Mouse (Mus musculus) embryonic facial prominence, embryonic 13.5 days (tissue): Measurements from ENCODE around the gene Defa26. TPM values are rescaled to one million over a fixed set of nuclear protein-coding genes. Genes with fewer than 3 reads are reported as not detected.
"Not testable (repeated sequence)": the region's sequence is repeated elsewhere in the genome, so short reads cannot be mapped to it uniquely, and the experiment has no call there.

Experiments used
- ATAC-seq: fragments of 200-750 bp; cut with Nextera tagmentation; 2 replicates; pipeline ENCODE4 v1.8.0; 2017; ENCODE audit warnings: low read depth; ENCODE audit not compliant: insufficient number of reproducible peaks, insufficient read depth, low FRiP score, low TSS enrichment
- H3K27ac ChIP-seq: fragments of 300-500 bp; sonication (generic); 2 replicates; pipeline ENCODE4 v1.5.1; 2015; ENCODE audit warnings: moderate library complexity, mild to moderate bottlenecking, inconsistent platforms
- H3K27me3 ChIP-seq: fragments of 300-500 bp; sonication (generic); 2 replicates; pipeline ENCODE4 v1.6.1; 2015; ENCODE audit warnings: mild to moderate bottlenecking, inconsistent platforms
- H3K36me3 ChIP-seq: fragments of 300-500 bp; sonication (generic); 2 replicates; pipeline ENCODE4 v1.6.1; 2015; ENCODE audit warnings: mild to moderate bottlenecking, inconsistent platforms
- H3K4me1 ChIP-seq: fragments of 300-500 bp; sonication (generic); 2 replicates; pipeline ENCODE4 v1.6.1; 2015; ENCODE audit warnings: inconsistent platforms
- H3K4me2 ChIP-seq: fragments of 300-500 bp; sonication (generic); 2 replicates; pipeline ENCODE4 v1.6.1; 2015; ENCODE audit warnings: moderate library complexity, mild to moderate bottlenecking, inconsistent platforms
- H3K4me3 ChIP-seq: fragments of 300-500 bp; sonication (generic); 2 replicates; pipeline ENCODE4 v1.5.1; 2015; ENCODE audit warnings: mild to moderate bottlenecking, inconsistent platforms
- H3K9ac ChIP-seq: fragments of 300-500 bp; sonication (generic); 2 replicates; pipeline ENCODE4 v1.6.1; 2015; ENCODE audit warnings: mild to moderate bottlenecking, inconsistent platforms
- H3K9me3 ChIP-seq: fragments of 300-500 bp; sonication (generic); 2 replicates; pipeline ENCODE4 v1.6.1; 2016; ENCODE audit warnings: inconsistent platforms
- WGBS: fragments of 180-500 bp; shearing (Covaris S2); methylation state at CpG from one replicate; pipeline ENCODE4 v1.1.7; 2015; ENCODE audit warnings: mixed read lengths; 5-methylcytosine and 5-hydroxymethylcytosine counted together
- polyA plus RNA-seq: library from polyadenylated mRNA; unstranded; fragments of >200 nt; fragmentation: Nextera tagmentation; extraction: Ambion mirVana; gene quantifications from 2 replicates; pipeline ENCODE4 v1.2.1, GENCODE M21; 2015

Gene Defa26
- polyA plus RNA-seq: not detected in 2 replicates

GRCm38 (mm10) chr8:21617883-21618282, at the start of gene Defa26:
Defa26 (plus strand) TSS chr8:21618183.
- WGBS: no CpG with 5 or more reads among the region's 1 CpGs
- not testable (repeated sequence) for H3K9me3 ChIP-seq, H3K4me2 ChIP-seq, H3K36me3 ChIP-seq, H3K9ac ChIP-seq, H3K4me3 ChIP-seq, ATAC-seq, H3K4me1 ChIP-seq, H3K27ac ChIP-seq, H3K27me3 ChIP-seq

DNA sequence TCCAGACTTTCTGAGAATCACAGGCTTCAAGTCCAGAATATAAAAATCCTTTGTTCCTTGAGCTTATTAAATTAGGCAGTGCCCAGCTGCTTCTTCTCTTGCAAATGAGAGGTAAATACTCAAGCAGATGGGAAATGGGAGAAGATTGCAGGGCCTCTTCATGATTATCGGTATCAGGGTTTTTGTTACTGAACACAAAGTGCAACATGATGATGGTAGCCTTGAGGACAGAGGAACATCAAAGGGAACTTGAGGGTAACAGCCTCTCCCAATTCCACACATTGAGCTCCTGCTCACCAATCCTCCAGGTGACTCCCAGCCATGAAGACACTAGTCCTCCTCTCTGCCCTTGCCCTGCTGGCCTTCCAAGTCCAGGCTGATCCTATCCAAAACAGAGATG, 35.3 kb upstream of the Defa26 start, which contains the start of gene Defa28:
Gene Defa28 (plus strand): TSS at position 301 of the 400 bp plus-strand sequence.
- H3K9ac ChIP-seq, ATAC-seq, H3K36me3 ChIP-seq, H3K9me3 ChIP-seq, H3K4me1 ChIP-seq, H3K27ac ChIP-seq, H3K4me2 ChIP-seq, H3K4me3 ChIP-seq, H3K27me3 ChIP-seq: not testable (repeated sequence)
- WGBS: no CpG with 5 or more reads among the region's 1 CpGs

DNA sequence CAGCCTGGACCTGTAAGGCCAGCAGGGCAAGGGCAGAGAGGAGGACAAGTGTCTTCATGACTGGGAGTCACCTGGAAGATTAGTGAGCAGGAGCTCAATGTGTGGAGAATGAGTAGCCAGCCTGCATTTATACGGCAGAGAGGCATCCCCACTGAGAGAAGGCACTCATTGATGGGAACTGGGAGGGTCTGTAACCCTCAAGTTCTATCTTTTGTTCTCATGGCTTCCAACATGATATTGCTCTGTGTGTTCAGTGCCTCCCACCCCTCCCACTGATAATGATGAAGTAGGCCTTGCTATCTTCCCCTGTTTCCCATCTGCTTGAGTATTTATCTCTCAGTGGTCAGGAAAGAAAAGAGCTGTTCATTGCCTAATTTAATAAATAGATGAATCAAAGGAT, 23.6 kb upstream of the Defa26 start, which contains the start of gene Gm7861:
Gene Gm7861 (minus strand): TSS at position 101 of the 400 bp plus-strand sequence.
- H3K4me2 ChIP-seq, H3K36me3 ChIP-seq, H3K27me3 ChIP-seq, H3K27ac ChIP-seq, ATAC-seq, H3K9me3 ChIP-seq, H3K4me3 ChIP-seq, H3K4me1 ChIP-seq, H3K9ac ChIP-seq: not testable (repeated sequence)
- no CpG with 5 or more reads among the region's 1 CpGs for WGBS

DNA sequence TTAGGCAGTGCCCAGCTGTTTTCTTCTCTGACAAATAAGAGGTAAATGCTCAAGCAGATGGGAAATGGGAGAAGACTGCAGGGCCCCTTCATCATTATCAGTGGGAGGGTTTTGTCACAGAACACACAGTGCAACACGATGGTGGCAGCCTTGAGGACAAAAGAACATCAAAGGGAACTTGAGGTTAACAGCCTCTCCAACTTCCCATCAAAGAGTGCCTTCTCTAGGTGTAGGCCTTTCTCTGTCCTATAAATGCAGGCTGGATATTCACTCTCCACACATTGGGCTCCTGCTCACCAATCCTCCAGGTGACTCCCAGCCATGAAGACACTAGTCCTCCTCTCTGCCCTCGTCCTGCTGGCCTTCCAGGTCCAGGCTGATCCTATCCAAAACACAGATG, 37.5 kb downstream of the Defa26 start, which contains the start of gene Defa17:
Gene Defa17 (plus strand): TSS at position 301 of the 400 bp plus-strand sequence.
- H3K27ac ChIP-seq, ATAC-seq, H3K4me1 ChIP-seq, H3K36me3 ChIP-seq, H3K4me2 ChIP-seq, H3K4me3 ChIP-seq, H3K27me3 ChIP-seq, H3K9me3 ChIP-seq, H3K9ac ChIP-seq: not testable (repeated sequence)
- WGBS: no CpG with 5 or more reads among the region's 2 CpGs

- H3K4me2 ChIP-seq, ATAC-seq, H3K9ac ChIP-seq, H3K36me3 ChIP-seq, H3K27me3 ChIP-seq, H3K4me3 ChIP-seq, H3K27ac ChIP-seq, H3K9me3 ChIP-seq, H3K4me1 ChIP-seq: not testable (repeated sequence)
- 91% methylated on average over 1 of the region's 1 CpGs for WGBS
Observed at GRCm38 (mm10) chr8:21665497-21665896, 47.5 kb downstream of the Defa26 start, which contains the start of gene Defa34. Defa34 (plus strand) TSS chr8:21665797.

Other genes with a start within 250 kb of the Defa26 start
- 2.1 TPM in 1 of 2 replicates, not detected in the other for gene Defa2, start 239.7 kb upstream of the Defa26 start, polyA plus RNA-seq
- gene Defa33, start 226.4 kb upstream of the Defa26 start, polyA plus RNA-seq: 1.1 TPM in 1 of 2 replicates, not detected in the other
- gene Defa36, start 190.8 kb upstream of the Defa26 start, polyA plus RNA-seq: not detected in 2 replicates
- 0.83 TPM in 1 of 2 replicates, not detected in the other for gene Gm7849, start 161.6 kb upstream of the Defa26 start, polyA plus RNA-seq
- not detected in 2 replicates for gene Defa20, start 108.9 kb upstream of the Defa26 start, polyA plus RNA-seq
- not detected in 2 replicates for gene Defa32, start 89.2 kb upstream of the Defa26 start, polyA plus RNA-seq
- 1.3 TPM in 1 of 2 replicates, not detected in the other for gene Defa37, start 52.8 kb upstream of the Defa26 start, polyA plus RNA-seq
- gene Defa28, start 35.2 kb upstream of the Defa26 start, polyA plus RNA-seq: not detected in 2 replicates
- gene Gm7861, start 23.7 kb upstream of the Defa26 start, polyA plus RNA-seq: not detected in 2 replicates
- gene Defa17, start 37.6 kb downstream of the Defa26 start, polyA plus RNA-seq: not detected in 2 replicates
- not detected in 2 replicates for gene Defa34, start 47.6 kb downstream of the Defa26 start, polyA plus RNA-seq
- not detected in 2 replicates for gene AY761184, start 85.5 kb downstream of the Defa26 start, polyA plus RNA-seq
- gene Defa24, start 116.3 kb downstream of the Defa26 start, polyA plus RNA-seq: 2.5 TPM in 1 of 2 replicates, not detected in the other
- not detected in 2 replicates for gene Defb50, start 205.4 kb downstream of the Defa26 start, polyA plus RNA-seq
- gene Defb2, start 221.7 kb downstream of the Defa26 start, polyA plus RNA-seq: not detected in 2 replicates
- gene Defb10, start 240.7 kb downstream of the Defa26 start, polyA plus RNA-seq: not detected in 2 replicates